Mouse (Mus musculus) bone marrow, adult 2 months (tissue): ENCODE data around the gene Rnf224.

Experiments used
- CTCF ChIP-seq: fragments of 200-500 bp; IDR thresholded peaks from 2 replicates; pipeline ENCODE4 v1.5.1; 2011; ENCODE audit warnings: low read length, control low read depth; ENCODE audit not compliant: control insufficient read depth, insufficient read depth
- POLR2A ChIP-seq: fragments of 200-500 bp; IDR thresholded peaks from 2 replicates; pipeline ENCODE4 v1.6.1; 2011; ENCODE audit warnings: low read depth, mild to moderate bottlenecking, control low read depth, low read length, borderline replicate concordance; ENCODE audit not compliant: control insufficient read depth

DNA sequence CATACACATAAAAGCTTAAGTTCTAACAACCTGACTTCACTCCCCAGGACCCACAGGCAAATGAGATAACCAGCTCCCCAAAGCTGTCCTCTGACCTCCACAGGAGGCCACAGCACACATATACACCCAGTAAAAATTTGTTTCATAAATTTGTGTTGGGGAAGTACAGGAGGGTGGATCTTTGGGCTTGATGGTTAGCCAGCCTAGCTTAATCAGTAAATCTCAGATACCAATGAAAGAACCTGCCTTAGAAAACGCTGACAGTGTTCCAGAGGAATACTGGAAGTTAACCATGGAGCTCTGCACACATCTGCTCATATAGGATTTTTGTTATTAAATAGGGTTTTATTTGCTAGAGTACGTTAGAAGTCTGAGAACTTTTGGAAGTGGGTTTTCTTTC, 18.9 kb downstream of the Rnf224 start:
- TF ChIP-seq CTCF (no peak), POLR2A (no peak)
